Mouse (Mus musculus) small intestine, adult 2 months (tissue): ENCODE measurements around the gene Fbxl2.

ENCODE experiments used
- CTCF ChIP-seq: fragments of 200-500 bp; IDR thresholded peaks from 2 replicates; pipeline ENCODE4 v1.5.1; 2012; ENCODE audit warnings: low read depth, mild to moderate bottlenecking, control low read depth, inconsistent platforms, low read length, moderate library complexity, mixed read lengths; ENCODE audit not compliant: insufficient replicate concordance, insufficient read length; ENCODE audit errors: extremely low read depth
- POLR2A ChIP-seq: fragments of 200-500 bp; IDR thresholded peaks from 2 replicates; pipeline ENCODE4 v1.6.1; 2012; ENCODE audit warnings: low read depth, mild to moderate bottlenecking, control low read depth, inconsistent platforms, low read length, moderate library complexity

GRCm38 (mm10) chr9:113974945-113975344 lies 71.0 kb downstream of the Fbxl2 start:
- no peak for TF ChIP-seq CTCF
- TF ChIP-seq POLR2A: no peak
